Mouse (Mus musculus) megakaryocyte, adult 5-6 weeks (primary cell): ENCODE results near the gene Tpbpb. TPM values are rescaled to one million over a fixed set of nuclear protein-coding genes. Genes with fewer than 3 reads are reported as not detected.
A peak's percentile ranks its signal among the peaks of the same experiment; 100 is the strongest.
"Not testable (repeated sequence)": the region's sequence is repeated elsewhere in the genome, so short reads cannot be mapped to it uniquely, and the experiment has no call there.

Source experiments
- ATAC-seq: 2 replicates; pipeline ENCODE4 v1.8.0; 2016; ENCODE audit warnings: mild to moderate bottlenecking, inconsistent platforms; ENCODE audit not compliant: poor library complexity, severe bottlenecking
- total RNA-seq, 2 experiments: library from RNA; stranded (forward) in 1 of 2; stranded (reverse) in 1 of 2; fragments of 153-499, 151-499 nt in 1 of 2; fragments of 221-1000, 200-1000 nt in 1 of 2; gene quantifications; 2 replicates each; pipeline versions ENCODE4 v1.2.3 to v1.2.4; 2015 to 2017

Tpbpb gene
- total RNA-seq (2015) (not detected in 2 replicates), total RNA-seq (2017) (not detected in 2 replicates)

DNA sequence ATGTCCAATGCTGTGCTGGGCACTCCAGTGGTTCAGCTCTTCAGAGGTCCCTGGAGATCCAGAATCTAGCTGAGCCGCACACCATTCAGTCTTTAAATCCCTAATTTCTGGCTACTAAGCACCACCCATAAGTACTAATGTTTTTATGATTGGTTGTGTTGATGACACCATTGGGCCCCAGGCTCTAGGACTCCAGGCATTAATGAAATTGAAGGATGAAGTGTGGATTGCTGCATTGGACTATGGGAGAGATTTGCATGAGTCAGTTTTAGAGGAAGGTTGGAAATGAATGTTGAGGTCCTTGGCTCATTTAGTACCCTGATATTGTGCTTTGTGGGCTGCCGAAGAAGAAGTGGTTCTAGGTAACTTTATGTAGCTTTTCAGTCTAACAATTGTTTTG is at the start of gene Tpbpb:
TSS of gene Tpbpb (minus strand) at position 101 of the 400 bp plus-strand sequence.
- not testable (repeated sequence) for ATAC-seq

DNA sequence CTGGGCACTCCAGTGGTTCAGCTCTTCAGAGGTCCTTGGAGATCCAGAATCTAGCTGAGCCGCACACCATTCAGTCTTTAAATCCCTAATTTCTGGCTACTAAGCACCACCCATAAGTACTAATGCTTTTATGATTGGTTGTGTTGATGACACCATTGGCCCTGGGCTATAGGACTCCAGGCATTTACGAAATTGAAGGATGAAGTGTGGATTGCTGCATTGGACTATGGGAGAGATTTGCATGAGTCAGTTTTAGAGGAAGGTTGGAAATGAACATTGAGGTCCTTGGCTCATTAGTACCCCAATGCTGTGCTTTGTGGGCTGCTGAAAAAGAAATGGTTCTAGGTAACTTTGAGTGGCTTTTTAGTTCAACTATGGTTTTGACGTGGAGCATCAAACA is 37.2 kb upstream of the Tpbpb start, which contains the start of gene Tpbpa:
TSS of gene Tpbpa (minus strand) at position 101 of the 400 bp plus-strand sequence.
- ATAC-seq: not testable (repeated sequence)

DNA sequence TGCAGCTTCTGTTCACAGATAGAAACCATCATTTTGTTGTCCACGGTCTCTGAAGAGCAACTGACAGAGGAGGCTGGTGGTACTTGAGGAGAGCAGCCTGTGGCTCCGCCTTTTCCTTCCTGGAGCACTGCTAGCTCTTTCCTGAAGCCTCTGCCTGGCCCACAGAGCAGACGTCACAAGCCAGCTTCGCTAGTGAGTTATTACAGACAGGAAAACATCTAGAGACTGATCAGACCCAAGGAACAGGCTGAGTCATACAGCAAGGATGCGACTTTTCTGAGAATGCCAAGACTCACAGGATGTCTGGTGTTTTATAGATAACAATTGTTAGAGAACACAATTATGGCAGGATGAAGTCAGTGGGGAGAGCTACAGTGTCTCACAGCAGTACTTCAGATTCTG is 31.8 kb upstream of the Tpbpb start, which contains the start of the genes Gm49391 and Ctla2a:
TSS of gene Gm49391 (minus strand) at position 72 of the 402 bp plus-strand sequence.
TSS of gene Ctla2a (minus strand) at position 126 of the 402 bp plus-strand sequence.
- ATAC-seq: peak; percentile 69

DNA sequence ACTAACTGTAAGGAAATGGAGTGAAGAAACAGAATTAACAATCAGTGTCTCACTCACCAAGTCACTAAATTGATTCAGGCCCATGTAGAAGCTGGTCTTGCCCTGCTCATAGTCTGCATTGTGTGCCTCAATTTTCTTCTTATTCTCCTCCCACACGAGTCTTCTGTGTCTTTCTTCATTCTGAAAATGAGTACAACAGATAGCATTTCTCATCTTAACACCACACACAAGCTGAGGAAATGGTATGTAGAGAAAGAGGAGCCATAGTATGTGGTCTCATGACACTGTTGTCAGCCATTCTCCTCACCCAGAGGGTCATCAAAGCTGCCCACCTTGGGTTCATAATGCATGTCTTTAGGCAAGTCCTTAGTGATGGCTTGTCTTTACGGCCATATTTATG is 30.8 kb upstream of the Tpbpb start, which contains the start of gene Gm49393:
TSS of gene Gm49393 (minus strand) at position 101 of the 400 bp plus-strand sequence.
- not testable (repeated sequence) for ATAC-seq

DNA sequence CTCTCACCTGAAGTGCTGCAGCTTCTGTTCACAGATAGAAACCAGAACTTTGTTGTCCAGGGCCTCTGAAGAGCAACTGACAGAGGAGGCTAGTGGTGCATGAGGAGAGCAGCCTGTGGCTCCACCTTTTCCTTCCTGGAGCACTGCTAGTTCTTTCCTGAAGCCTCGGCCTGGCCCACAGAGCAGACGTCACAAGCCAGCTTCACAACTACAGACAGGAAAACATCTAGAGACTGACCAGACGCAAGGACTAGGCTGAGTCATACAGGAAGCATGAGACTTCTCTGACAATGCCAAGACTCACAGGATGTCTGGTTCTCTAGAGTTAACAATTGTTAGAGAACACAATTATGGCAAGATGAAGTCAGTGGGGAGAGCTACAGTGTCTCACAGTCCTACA is 7.4 kb downstream of the Tpbpb start, which contains the start of gene Ctla2b:
TSS of gene Ctla2b (minus strand) at position 120 of the 400 bp plus-strand sequence.
- peak; percentile 86 for ATAC-seq

DNA sequence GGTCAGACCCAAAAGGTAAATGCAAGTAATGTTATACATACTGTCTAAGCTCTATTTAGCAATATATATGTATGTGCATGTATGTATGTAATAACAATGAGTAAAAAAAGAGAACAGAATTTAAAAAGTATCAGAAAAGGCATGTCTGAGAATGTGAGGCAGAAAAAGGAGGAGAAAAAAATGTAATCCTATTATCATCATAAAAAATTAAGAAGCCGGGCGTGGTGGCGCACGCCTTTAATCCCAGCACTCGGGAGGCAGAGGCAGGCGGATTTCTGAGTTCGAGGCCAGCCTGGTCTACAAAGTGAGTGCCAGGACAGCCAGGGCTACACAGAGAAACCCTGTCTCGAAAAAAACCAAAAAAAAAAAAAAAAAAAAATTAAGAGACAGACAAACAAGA is 7.9 kb downstream of the Tpbpb start, which contains the start of gene Gm49392:
TSS of gene Gm49392 (minus strand) at position 101 of the 400 bp plus-strand sequence.
- ATAC-seq: not testable (repeated sequence)

DNA sequence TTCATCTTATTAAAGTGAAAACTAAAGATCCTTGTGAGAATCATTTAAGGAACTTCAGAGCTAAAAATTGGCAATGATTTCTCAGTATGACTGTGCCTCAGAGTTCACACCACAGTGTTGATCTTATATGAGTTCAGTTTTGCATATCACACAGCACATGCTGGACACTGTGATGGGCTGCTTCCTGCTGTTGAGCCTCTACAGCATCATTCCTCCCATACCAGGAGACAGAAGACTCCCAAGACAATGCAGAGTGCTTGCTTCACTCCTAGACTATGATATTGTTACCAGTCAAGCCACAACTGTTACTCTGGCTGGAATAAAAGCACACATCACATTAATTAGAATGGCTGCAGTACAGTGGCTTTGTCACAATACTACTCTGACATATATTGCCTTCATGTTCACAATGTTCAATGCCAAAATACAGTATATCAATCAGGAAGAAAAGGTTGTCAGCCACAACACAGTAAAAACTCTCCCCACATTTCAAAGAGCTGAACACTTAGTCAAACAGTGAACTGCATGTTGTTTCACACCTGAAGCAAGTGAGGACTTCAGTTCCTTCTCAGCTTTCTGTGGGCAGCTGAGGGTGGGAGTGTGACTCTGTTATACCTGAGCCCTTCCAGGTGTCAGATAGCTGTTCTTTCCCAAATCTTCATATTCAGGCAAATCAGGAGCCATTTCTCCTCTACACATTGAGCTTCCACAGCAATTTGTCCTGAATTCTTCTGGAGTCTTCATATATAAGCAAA is 9.1 kb downstream of the Tpbpb start:
- ATAC-seq: peak; percentile 29

DNA sequence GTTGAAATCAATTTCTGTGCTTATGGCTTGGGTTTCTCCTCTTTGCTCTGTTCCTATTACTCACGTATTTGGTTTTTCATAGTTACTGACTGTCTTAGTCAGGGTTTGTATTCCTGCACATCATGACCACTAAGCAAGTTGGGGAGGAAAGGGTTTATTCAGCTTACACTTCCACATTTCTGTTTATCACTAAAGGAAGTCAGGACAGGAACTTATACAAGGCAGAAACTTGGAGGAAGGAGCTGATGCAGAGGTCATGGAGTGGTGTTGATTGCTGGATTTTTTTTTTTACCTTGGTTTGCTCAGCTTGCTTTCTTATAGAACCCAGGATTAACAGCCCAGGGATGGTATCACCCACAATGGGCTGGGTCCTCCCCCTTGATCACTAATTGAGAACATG is 12.4 kb downstream of the Tpbpb start:
- ATAC-seq: no peak

DNA sequence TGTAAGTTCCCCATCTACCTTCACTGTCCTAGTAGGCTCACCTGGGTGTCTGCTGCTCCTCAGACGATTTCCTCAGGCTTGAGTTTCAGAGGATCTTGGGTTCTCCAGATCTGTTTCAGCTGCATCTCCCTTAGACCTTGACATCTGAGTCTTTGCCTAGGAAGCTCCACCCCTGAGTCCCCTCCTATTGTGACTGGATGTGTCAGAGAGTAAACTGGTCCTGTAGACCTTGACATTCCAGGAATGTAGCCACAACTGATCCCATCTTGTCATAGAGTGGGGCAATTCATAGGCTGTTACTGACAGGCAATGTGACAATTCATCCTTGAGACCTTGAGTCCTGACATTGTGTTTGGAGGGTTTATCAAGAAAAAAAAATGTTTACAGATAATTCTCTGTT is 40.4 kb downstream of the Tpbpb start, which contains the start of gene 4930486L24Rik:
TSS of gene 4930486L24Rik (minus strand) at position 195 of the 400 bp plus-strand sequence.
- no peak for ATAC-seq

Other genes starting within 250 kb of the Tpbpb start
- not detected in 2 replicates for gene BC051665, start 118.5 kb downstream of the Tpbpb start, total RNA-seq (2015)
- gene BC051665, start 118.5 kb downstream of the Tpbpb start, total RNA-seq (2017): not detected in 2 replicates
- not detected in 2 replicates for gene Ctsll3, start 102.0 kb downstream of the Tpbpb start, total RNA-seq (2015)
- not detected in 2 replicates for gene Ctsll3, start 102.0 kb downstream of the Tpbpb start, total RNA-seq (2017)
- gene 4930486L24Rik, start 40.4 kb downstream of the Tpbpb start, total RNA-seq (2015): 0.16 and 0.30 TPM in 2 replicates
- 0.22 TPM in 1 of 2 replicates, not detected in the other for gene 4930486L24Rik, start 40.4 kb downstream of the Tpbpb start, total RNA-seq (2017)
- not detected in 2 replicates for gene Gm49392, start 8.0 kb downstream of the Tpbpb start, total RNA-seq (2015)
- 0.61 TPM in 1 of 2 replicates, not detected in the other for gene Gm49392, start 8.0 kb downstream of the Tpbpb start, total RNA-seq (2017)
- gene Ctla2b, start 7.4 kb downstream of the Tpbpb start, total RNA-seq (2015): 1.7 and 3.0 TPM in 2 replicates
- gene Ctla2b, start 7.4 kb downstream of the Tpbpb start, total RNA-seq (2017): 1.7 and 2.1 TPM in 2 replicates
- not detected in 2 replicates for gene Gm49393, start 30.7 kb upstream of the Tpbpb start, total RNA-seq (2015)
- gene Gm49393, start 30.7 kb upstream of the Tpbpb start, total RNA-seq (2017): not detected in 2 replicates
- 1.1 TPM in 1 of 2 replicates, not detected in the other for gene Gm49391, start 31.7 kb upstream of the Tpbpb start, total RNA-seq (2015)
- gene Gm49391, start 31.7 kb upstream of the Tpbpb start, total RNA-seq (2017): not detected in 2 replicates
- 1.6 and 5.3 TPM in 2 replicates for gene Ctla2a, start 31.7 kb upstream of the Tpbpb start, total RNA-seq (2015)
- 4.4 and 9.3 TPM in 2 replicates for gene Ctla2a, start 31.7 kb upstream of the Tpbpb start, total RNA-seq (2017)
- gene Tpbpa, start 37.1 kb upstream of the Tpbpb start, total RNA-seq (2015): not detected in 2 replicates
- not detected in 2 replicates for gene Tpbpa, start 37.1 kb upstream of the Tpbpb start, total RNA-seq (2017)
- not detected in 2 replicates for gene Ctsj, start 101.1 kb upstream of the Tpbpb start, total RNA-seq (2015)
- gene Ctsj, start 101.1 kb upstream of the Tpbpb start, total RNA-seq (2017): not detected in 2 replicates
- gene Ctsq, start 135.8 kb upstream of the Tpbpb start, total RNA-seq (2015): not detected in 2 replicates
- gene Ctsq, start 135.8 kb upstream of the Tpbpb start, total RNA-seq (2017): not detected in 2 replicates